Mouse (Mus musculus) bone marrow macrophage, adult 2 months (primary cell): ENCODE data around the gene Fam196b.

Experiments used
- CTCF ChIP-seq: IDR thresholded peaks from 2 replicates; pipeline ENCODE4 v1.5.1; 2012; ENCODE audit warnings: low read depth, mild to moderate bottlenecking, low read length, moderate library complexity
- POLR2A ChIP-seq: IDR thresholded peaks from 2 replicates; pipeline ENCODE4 v1.6.1; 2012; ENCODE audit warnings: mild to moderate bottlenecking, low read depth, low read length, borderline replicate concordance

- TF ChIP-seq CTCF: no peak
- no peak for TF ChIP-seq POLR2A
These were observed 123.8 kb downstream of the Fam196b start for GRCm38 (mm10) chr11:34438429-34438828.
